Mouse (Mus musculus) kidney, embryonic 16.5 days (tissue): ENCODE results near the gene Rnase10. TPM values are rescaled to one million over a fixed set of nuclear protein-coding genes. Genes with fewer than 3 reads are reported as not detected.
"Not testable (repeated sequence)": the region's sequence is repeated elsewhere in the genome, so short reads cannot be mapped to it uniquely, and the experiment has no call there.

ENCODE experiments used
- ATAC-seq: fragments of 200-750 bp; cut with Nextera tagmentation; 2 replicates; pipeline ENCODE4 v1.8.0; 2017; ENCODE audit warnings: moderate TSS enrichment; ENCODE audit not compliant: low FRiP score, low TSS enrichment
- H3K27ac ChIP-seq: fragments of 300-500 bp; sonication (generic); 2 replicates; pipeline ENCODE4 v1.5.1; 2014; ENCODE audit warnings: low read length
- H3K27me3 ChIP-seq: fragments of 300-500 bp; sonication (generic); 2 replicates; pipeline ENCODE4 v1.6.1; 2014; ENCODE audit warnings: low read length, control low read depth, mixed read lengths; ENCODE audit not compliant: insufficient read depth
- H3K36me3 ChIP-seq: fragments of 300-500 bp; sonication (generic); 2 replicates; pipeline ENCODE4 v1.6.1; 2014; ENCODE audit warnings: low read length, control low read depth, mixed read lengths; ENCODE audit not compliant: insufficient read depth
- H3K4me1 ChIP-seq: fragments of 300-500 bp; sonication (generic); 2 replicates; pipeline ENCODE4 v1.6.1; 2014; ENCODE audit warnings: low read length, control low read depth, mixed read lengths; ENCODE audit not compliant: insufficient read depth
- H3K4me2 ChIP-seq: fragments of 300-500 bp; sonication (generic); replicated peaks from 2 replicates; pipeline ENCODE4 v1.6.1; 2014; ENCODE audit warnings: low read depth, low read length
- H3K4me3 ChIP-seq: fragments of 300-500 bp; sonication (generic); 2 replicates; pipeline ENCODE4 v1.5.1; 2014; ENCODE audit warnings: mild to moderate bottlenecking, low read length
- H3K9ac ChIP-seq: fragments of 300-500 bp; sonication (generic); replicated peaks from 2 replicates; pipeline ENCODE4 v1.6.1; 2014; ENCODE audit warnings: low read length
- H3K9me3 ChIP-seq: fragments of 300-500 bp; sonication (generic); 2 replicates; pipeline ENCODE4 v1.6.1; 2016; ENCODE audit warnings: low read length, control low read depth
- WGBS: fragments of 180-500 bp; shearing (Covaris S2); extraction: QIAGEN DNeasy Blood & Tissue Kit; methylation state at CpG from one replicate; pipeline ENCODE4 v1.1.7; 2014; 5-methylcytosine and 5-hydroxymethylcytosine counted together
- polyA plus RNA-seq: library from polyadenylated mRNA; unstranded; fragments of >200 nt; fragmentation: Nextera tagmentation; extraction: Ambion mirVana; gene quantifications from 2 replicates; pipeline ENCODE4 v1.2.1, GENCODE M21; 2015

Rnase10 gene
- polyA plus RNA-seq, 1 experiment from 2014 or later, result not detected

- no peaks in the 10 kb centered on the region for H3K9me3 ChIP-seq
- WGBS, result 80% methylated on average over 4 of the region's 4 CpGs
- H3K4me2 ChIP-seq, result no peak overlapping the region
These were observed 1.2 kb downstream of the Rnase10 start for GRCm38 (mm10) chr14:51008781-51009180.

GRCm38 (mm10) chr14:51009572-51009971 is 2.0 kb downstream of the Rnase10 start:
- ATAC-seq, result no peak

More at GRCm38 (mm10) chr14:51008781-51009180, 1.2 kb downstream of the Rnase10 start:
- ATAC-seq, result no peak
- Histone ChIP-seq H3K36me3 (no peaks in the 10 kb centered on the region), H3K9ac (no peak overlapping the region), H3K27ac (no peak overlapping the region), H3K4me3 (no peak overlapping the region), H3K4me1 (no peaks in the 10 kb centered on the region; the same call in 1 of the 2 replicates), H3K27me3 (no peaks in the 10 kb centered on the region)

GRCm38 (mm10) chr14:51014724-51015123 is 7.2 kb downstream of the Rnase10 start:
- H3K9ac ChIP-seq, H3K4me1 ChIP-seq, H3K9me3 ChIP-seq, H3K27ac ChIP-seq, H3K4me2 ChIP-seq, H3K36me3 ChIP-seq, H3K27me3 ChIP-seq, ATAC-seq, H3K4me3 ChIP-seq: not testable (repeated sequence)
- WGBS, result 86% methylated on average over 3 of the region's 3 CpGs

More at GRCm38 (mm10) chr14:51009572-51009971, 2.0 kb downstream of the Rnase10 start:
- Histone ChIP-seq H3K4me1 (no peaks in the 10 kb centered on the region; the same call in 1 of the 2 replicates), H3K9me3 (no peaks in the 10 kb centered on the region), H3K36me3 (no peaks in the 10 kb centered on the region), H3K4me2 (no peak overlapping the region), H3K4me3 (no peak overlapping the region), H3K27me3 (no peaks in the 10 kb centered on the region), H3K27ac (no peak overlapping the region), H3K9ac (no peak overlapping the region)
- 82% methylated on average over 6 of the region's 6 CpGs for WGBS

GRCm38 (mm10) chr14:51015780-51016179 is 8.2 kb downstream of the Rnase10 start:
- no peaks in the 10 kb centered on the region for H3K27me3 ChIP-seq
- H3K9ac ChIP-seq, result no peak overlapping the region
- no peak overlapping the region for H3K4me2 ChIP-seq
- ATAC-seq, result no peak
- no peaks in the 10 kb centered on the region for H3K36me3 ChIP-seq
- H3K4me3 ChIP-seq, result no peak overlapping the region
- no peak overlapping the region for H3K27ac ChIP-seq
- H3K9me3 ChIP-seq, result peaks cover 2% of the 10 kb centered on the region; the same call in 1 of the 2 replicates
- H3K4me1 ChIP-seq, result no peaks in the 10 kb centered on the region

- no peak overlapping the region for H3K27ac ChIP-seq
- peaks cover 2% of the 10 kb centered on the region; the same call in 1 of the 2 replicates for H3K9me3 ChIP-seq
- H3K4me1 ChIP-seq, result no peaks in the 10 kb centered on the region
- no peak for ATAC-seq
- H3K4me2 ChIP-seq, result no peak overlapping the region
- H3K9ac ChIP-seq, result no peak overlapping the region
- no peaks in the 10 kb centered on the region for H3K27me3 ChIP-seq
- no peak overlapping the region for H3K4me3 ChIP-seq
- 74% methylated on average over 3 of the region's 3 CpGs for WGBS
- no peaks in the 10 kb centered on the region for H3K36me3 ChIP-seq
These were observed 9.7 kb downstream of the Rnase10 start for GRCm38 (mm10) chr14:51017256-51017655.

- 0 out of 2 replicates have a peak, but pooled peaks have one; percentile 59 for ATAC-seq
- no peaks in the 10 kb centered on the region for H3K27me3 ChIP-seq
- peaks cover 2% of the 10 kb centered on the region; the same call in 1 of the 2 replicates for H3K9me3 ChIP-seq
- no peaks in the 10 kb centered on the region for H3K36me3 ChIP-seq
- 47% methylated on average over 4 of the region's 4 CpGs for WGBS
- H3K27ac ChIP-seq, result no peak overlapping the region
- H3K4me3 ChIP-seq, result no peak overlapping the region
- H3K9ac ChIP-seq, result no peak overlapping the region
- H3K4me1 ChIP-seq, result no peaks in the 10 kb centered on the region
- H3K4me2 ChIP-seq, result no peak overlapping the region
These were observed 15.9 kb downstream of the Rnase10 start for GRCm38 (mm10) chr14:51023457-51023856.

- Histone ChIP-seq H3K9ac (no peak overlapping the region), H3K36me3 (no peaks in the 10 kb centered on the region), H3K4me1 (no peaks in the 10 kb centered on the region), H3K9me3 (peaks cover 2% of the 10 kb centered on the region; the same call in 1 of the 2 replicates), H3K4me2 (no peak overlapping the region), H3K27me3 (no peaks in the 10 kb centered on the region), H3K27ac (no peak overlapping the region), H3K4me3 (no peak overlapping the region)
- WGBS, result 97% methylated on average over 1 of the region's 1 CpGs
- ATAC-seq, result no peak
These were observed 17.3 kb downstream of the Rnase10 start for GRCm38 (mm10) chr14:51024820-51025219.

GRCm38 (mm10) chr14:51026391-51027133 is 19.0 kb downstream of the Rnase10 start:
- Histone ChIP-seq H3K27ac (no peak overlapping the region), H3K9ac (no peak overlapping the region), H3K4me3 (no peak overlapping the region), H3K36me3 (no peaks in the 10 kb centered on the region), H3K27me3 (no peaks in the 10 kb centered on the region), H3K4me1 (no peaks in the 10 kb centered on the region), H3K4me2 (no peak overlapping the region), H3K9me3 (no peaks in the 10 kb centered on the region)
- ATAC-seq, result peak; percentile 60; the same call in 1 of the 2 replicates
- WGBS, result 37% methylated on average over 5 of the region's 5 CpGs

- Histone ChIP-seq H3K4me3 (no peak overlapping the region), H3K9me3 (no peaks in the 10 kb centered on the region), H3K36me3 (no peaks in the 10 kb centered on the region), H3K27me3 (no peaks in the 10 kb centered on the region), H3K27ac (no peak overlapping the region), H3K9ac (no peak overlapping the region), H3K4me1 (no peaks in the 10 kb centered on the region), H3K4me2 (no peak overlapping the region)
- ATAC-seq, result peak; percentile 56; the same call in 1 of the 2 replicates
- 63% methylated on average over 3 of the region's 3 CpGs for WGBS
These were observed 20.0 kb downstream of the Rnase10 start for GRCm38 (mm10) chr14:51027387-51028155.

GRCm38 (mm10) chr14:51035206-51035605 is 27.7 kb downstream of the Rnase10 start:
- Histone ChIP-seq H3K4me2 (no peak overlapping the region), H3K4me1 (no peaks in the 10 kb centered on the region), H3K36me3 (no peaks in the 10 kb centered on the region), H3K9ac (no peak overlapping the region), H3K27me3 (no peaks in the 10 kb centered on the region), H3K4me3 (no peak overlapping the region), H3K27ac (no peak overlapping the region), H3K9me3 (no peaks in the 10 kb centered on the region)
- ATAC-seq, result no peak
- 22% methylated on average over 1 of the region's 1 CpGs for WGBS
